Mouse (Mus musculus): ENCODE data around the gene Fam111a. TPM values are rescaled to one million over a fixed set of nuclear protein-coding genes. Genes with fewer than 3 reads are reported as not detected.
"Not testable (repeated sequence)": the region's sequence is repeated elsewhere in the genome, so short reads cannot be mapped to it uniquely, and the experiment has no call there.

Gene Fam111a
- 17.9 and 18.4 TPM in 2 replicates for polyA plus RNA-seq (2016; fragmentation: Nextera tagmentation; extraction: Ambion mirVana)

DNA sequence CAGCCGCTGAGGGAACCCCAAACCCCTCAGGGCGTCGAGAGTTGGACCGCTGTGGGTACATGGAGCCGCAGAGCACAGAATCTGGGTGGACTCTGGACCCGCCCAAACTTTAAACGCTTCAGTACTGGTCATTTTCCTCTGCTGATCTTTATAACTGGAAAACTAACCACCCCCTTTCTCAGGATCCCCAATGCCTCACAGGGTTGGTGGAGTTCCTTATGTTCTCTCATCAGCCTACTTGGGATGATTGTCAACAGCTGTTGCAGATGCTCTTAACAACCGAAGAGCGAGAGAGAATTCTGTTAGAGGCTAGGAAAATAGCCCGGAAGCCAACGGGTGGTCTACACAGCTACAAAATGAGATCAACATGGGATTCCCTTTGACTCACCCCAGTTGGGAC lies at the start of gene Fam111a:
Gene Fam111a, plus strand, starts transcription at position 301 of the 400 bp plus-strand sequence.
- 94% methylated on average over 11 of the region's 11 CpGs for whole genome bisulfite sequencing

GRCm38 (mm10) chr19:12496241-12496640 lies 49.3 kb upstream of the Fam111a start:
- peaks cover 30% of the 10 kb centered on the region for H3K36me3 ChIP-seq (replicated peaks)
- no peak overlapping the region for H3K4me3 ChIP-seq (replicated peaks)
- H3K9ac ChIP-seq = no peak overlapping the region
- no peak for ATAC-seq (ENCODE audit: low FRiP score)
- H3K4me1 ChIP-seq = peaks cover 87% of the 10 kb centered on the region
- H3K9me3 ChIP-seq = no peaks in the 10 kb centered on the region
- WGBS = 92% methylated on average over 2 of the region's 2 CpGs
- no peaks in the 10 kb centered on the region for H3K27me3 ChIP-seq
- H3K4me2 ChIP-seq = no peak overlapping the region
- no peak overlapping the region for H3K27ac ChIP-seq

More for the DNA sequence above, at the start of gene Fam111a:
- not testable (repeated sequence) for H3K4me2 ChIP-seq; H3K9ac ChIP-seq; H3K27ac ChIP-seq; H3K36me3 ChIP-seq (replicated peaks); H3K4me3 ChIP-seq (replicated peaks); H3K27me3 ChIP-seq; ATAC-seq (ENCODE audit: low FRiP score); H3K9me3 ChIP-seq; H3K4me1 ChIP-seq

DNA sequence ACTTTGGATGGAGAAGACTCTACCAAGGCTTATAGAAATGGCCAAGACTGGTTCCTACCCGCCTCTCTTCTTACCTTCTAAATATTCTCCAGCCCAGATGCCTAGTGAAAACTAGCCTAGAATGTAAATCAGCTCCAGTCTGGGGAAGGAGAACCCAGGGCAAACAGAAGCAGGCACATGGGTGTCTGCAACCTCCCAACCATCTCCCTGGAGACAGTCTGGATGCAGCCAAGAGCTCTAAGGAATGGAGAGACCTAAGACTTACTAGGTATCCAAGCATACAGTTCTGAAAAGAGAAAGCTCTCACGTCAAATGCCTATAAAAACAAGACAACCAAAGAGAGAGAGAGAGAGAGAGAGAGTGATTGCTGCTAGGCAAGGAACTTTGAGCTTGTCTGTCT lies 47.6 kb upstream of the Fam111a start:
- no peak overlapping the region for H3K9ac ChIP-seq
- no peak for ATAC-seq (ENCODE audit: low FRiP score)

DNA sequence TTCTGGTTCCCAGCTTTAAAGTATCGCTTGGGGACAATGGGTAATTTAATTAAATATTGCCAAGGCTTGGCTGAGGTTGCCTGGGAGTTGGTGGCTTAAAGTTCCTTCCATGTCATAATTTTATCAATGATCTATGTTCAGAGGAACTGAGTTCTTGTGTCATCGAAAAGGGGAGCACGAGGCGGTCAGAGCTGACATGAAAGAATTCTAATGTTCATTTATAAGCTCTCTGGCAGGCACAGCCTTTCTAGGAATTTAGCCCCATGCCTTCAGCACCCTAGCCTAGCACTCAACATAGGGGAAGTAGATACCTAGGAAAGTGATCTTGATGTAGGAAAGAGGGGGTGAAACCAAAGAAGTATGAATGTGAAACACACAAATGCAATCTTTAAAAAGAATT lies 47.2 kb upstream of the Fam111a start:
- Histone ChIP-seq H3K27ac (no peak overlapping the region), H3K4me1 (peaks cover 68% of the 10 kb centered on the region), H3K9ac (no peak overlapping the region), H3K4me2 (peak overlapping the region; percentile 81), H3K9me3 (no peaks in the 10 kb centered on the region), H3K27me3 (no peaks in the 10 kb centered on the region), H3K36me3 (replicated peaks) (peaks cover 17% of the 10 kb centered on the region), H3K4me3 (replicated peaks) (no peak overlapping the region)
- 81% methylated on average over 4 of the region's 4 CpGs for WGBS
- no peak for ATAC-seq (ENCODE audit: low FRiP score)

More for the DNA sequence above, 47.6 kb upstream of the Fam111a start:
- Histone ChIP-seq H3K4me1 (peaks cover 71% of the 10 kb centered on the region), H3K27me3 (no peaks in the 10 kb centered on the region), H3K36me3 (replicated peaks) (peaks cover 17% of the 10 kb centered on the region), H3K4me3 (replicated peaks) (no peak overlapping the region), H3K9me3 (no peaks in the 10 kb centered on the region), H3K27ac (no peak overlapping the region), H3K4me2 (peak overlapping the region; percentile 81; the same call in 1 of the 2 replicates)
- WGBS = 82% methylated on average over 2 of the region's 2 CpGs

GRCm38 (mm10) chr19:12498941-12499340 lies 46.6 kb upstream of the Fam111a start:
- WGBS = 50% methylated on average over 1 of the region's 1 CpGs
- no peak overlapping the region for H3K27ac ChIP-seq

GRCm38 (mm10) chr19:12499485-12499884 lies 46.1 kb upstream of the Fam111a start:
- Histone ChIP-seq H3K27me3 (no peaks in the 10 kb centered on the region), H3K4me1 (peaks cover 57% of the 10 kb centered on the region), H3K4me2 (peak overlapping the region; percentile 81), H3K9me3 (no peaks in the 10 kb centered on the region), H3K4me3 (replicated peaks) (peak overlapping the region; percentile 87), H3K36me3 (replicated peaks) (peaks cover 17% of the 10 kb centered on the region), H3K27ac (peak overlapping the region; percentile 95), H3K9ac (peak overlapping the region; percentile 91)
- WGBS = 0% methylated on average over 2 of the region's 2 CpGs
- no peak for ATAC-seq (ENCODE audit: low FRiP score)

More at GRCm38 (mm10) chr19:12498941-12499340, 46.6 kb upstream of the Fam111a start:
- no peaks in the 10 kb centered on the region for H3K27me3 ChIP-seq
- H3K36me3 ChIP-seq (replicated peaks) = peaks cover 17% of the 10 kb centered on the region
- peak overlapping the region; percentile 81 for H3K4me2 ChIP-seq
- no peak for ATAC-seq (ENCODE audit: low FRiP score)
- peak overlapping the region; percentile 87 for H3K4me3 ChIP-seq (replicated peaks)
- peak overlapping the region; percentile 91 for H3K9ac ChIP-seq
- H3K9me3 ChIP-seq = no peaks in the 10 kb centered on the region
- peaks cover 62% of the 10 kb centered on the region for H3K4me1 ChIP-seq

GRCm38 (mm10) chr19:12500124-12500523 lies 45.4 kb upstream of the Fam111a start:
- ATAC-seq (ENCODE audit: low FRiP score) = peak; percentile 42; the same call in 1 of the 2 replicates
- Histone ChIP-seq H3K27me3 (no peaks in the 10 kb centered on the region), H3K9me3 (no peaks in the 10 kb centered on the region), H3K27ac (peak overlapping the region; percentile 95), H3K4me2 (peak overlapping the region; percentile 81), H3K4me3 (replicated peaks) (peak overlapping the region; percentile 87), H3K4me1 (peaks cover 50% of the 10 kb centered on the region), H3K36me3 (replicated peaks) (peaks cover 17% of the 10 kb centered on the region), H3K9ac (peak overlapping the region; percentile 91)
- 0% methylated on average over 3 of the region's 3 CpGs for WGBS

DNA sequence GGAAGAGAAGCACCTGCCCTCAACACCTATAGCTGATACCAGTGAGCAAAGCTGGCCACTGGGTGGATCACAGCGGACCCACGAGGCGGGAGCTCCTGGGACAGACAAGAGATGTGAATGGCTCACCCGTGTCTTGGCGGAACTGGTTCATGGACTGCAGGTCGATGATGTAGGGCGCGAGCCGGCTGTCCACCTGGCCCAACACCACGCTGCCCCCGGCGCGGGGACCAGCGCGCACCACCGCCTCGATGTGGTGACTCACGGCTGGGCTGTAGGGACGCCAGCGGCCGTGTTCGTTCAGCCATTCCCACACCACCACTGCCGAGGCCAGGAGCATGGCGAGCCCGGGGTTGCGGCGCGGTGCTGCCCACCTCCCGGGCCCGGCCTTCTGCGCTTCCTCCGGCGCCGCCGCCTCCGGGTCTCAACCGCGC lies 44.6 kb upstream of the Fam111a start:
- Histone ChIP-seq H3K4me1 (peaks cover 43% of the 10 kb centered on the region), H3K9me3 (no peaks in the 10 kb centered on the region), H3K9ac (peak overlapping the region; percentile 91), H3K27ac (peak overlapping the region; percentile 95), H3K27me3 (no peaks in the 10 kb centered on the region), H3K4me2 (peak overlapping the region; percentile 81), H3K4me3 (replicated peaks) (peak overlapping the region; percentile 87), H3K36me3 (replicated peaks) (peaks cover 15% of the 10 kb centered on the region)
- under 1% methylated on average over 33 of the region's 38 CpGs for WGBS
- peak; percentile 67 for ATAC-seq (ENCODE audit: low FRiP score)

GRCm38 (mm10) chr19:12501370-12502347 lies 43.9 kb upstream of the Fam111a start, which contains the start of gene Dtx4:
Gene Dtx4, minus strand, starts transcription at chr19:12501454.
- Histone ChIP-seq H3K9me3 (no peaks in the 10 kb centered on the region), H3K4me1 (peaks cover 39% of the 10 kb centered on the region), H3K27ac (peak within 1 kb of the TSS; percentile 95), H3K4me2 (peak within 1 kb of the TSS; percentile 81), H3K27me3 (no peaks in the 10 kb centered on the region), H3K36me3 (replicated peaks) (peaks cover 10% of the 10 kb centered on the region), H3K4me3 (replicated peaks) (peak within 1 kb of the TSS; percentile 87), H3K9ac (peak within 1 kb of the TSS; percentile 91)
- under 1% methylated on average over 72 of the region's 80 CpGs for WGBS
- ATAC-seq (ENCODE audit: low FRiP score) = peak; percentile 93

DNA sequence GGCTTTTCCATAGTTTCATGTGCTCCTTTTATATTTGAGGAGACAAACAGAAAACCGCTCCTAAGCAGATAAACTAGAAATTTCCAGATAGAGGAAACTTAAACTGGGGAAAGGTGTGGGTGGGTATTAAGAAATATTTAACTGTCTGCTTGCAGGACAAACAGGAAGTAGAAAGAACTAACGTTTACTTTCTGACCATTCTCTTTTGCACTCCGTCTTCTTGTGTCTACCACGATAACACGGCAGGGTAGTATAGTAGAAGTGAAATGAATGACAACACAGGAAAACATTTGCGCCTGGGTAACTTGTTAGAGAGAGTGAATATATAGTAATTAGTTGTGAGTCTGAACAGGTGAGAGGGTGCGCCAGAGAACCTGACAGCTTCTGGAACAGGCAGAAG lies 42.8 kb upstream of the Fam111a start:
- no peaks in the 10 kb centered on the region for H3K36me3 ChIP-seq (replicated peaks)
- no peaks in the 10 kb centered on the region for H3K9me3 ChIP-seq
- H3K4me1 ChIP-seq = peaks cover 31% of the 10 kb centered on the region
- no peak overlapping the region for H3K4me2 ChIP-seq
- H3K9ac ChIP-seq = no peak overlapping the region
- H3K27ac ChIP-seq = no peak overlapping the region
- no peak for ATAC-seq (ENCODE audit: low FRiP score)
- 89% methylated on average over 7 of the region's 7 CpGs for WGBS
- H3K4me3 ChIP-seq (replicated peaks) = no peak overlapping the region
- no peaks in the 10 kb centered on the region for H3K27me3 ChIP-seq

GRCm38 (mm10) chr19:12514621-12515020 lies 30.9 kb upstream of the Fam111a start:
- H3K27ac ChIP-seq = no peak overlapping the region
- no peaks in the 10 kb centered on the region for H3K9me3 ChIP-seq
- H3K27me3 ChIP-seq = no peaks in the 10 kb centered on the region
- H3K9ac ChIP-seq = no peak overlapping the region
- no peak for ATAC-seq (ENCODE audit: low FRiP score)
- H3K4me3 ChIP-seq (replicated peaks) = no peak overlapping the region
- H3K4me1 ChIP-seq = no peaks in the 10 kb centered on the region
- no peaks in the 10 kb centered on the region for H3K36me3 ChIP-seq (replicated peaks)
- no peak overlapping the region for H3K4me2 ChIP-seq

DNA sequence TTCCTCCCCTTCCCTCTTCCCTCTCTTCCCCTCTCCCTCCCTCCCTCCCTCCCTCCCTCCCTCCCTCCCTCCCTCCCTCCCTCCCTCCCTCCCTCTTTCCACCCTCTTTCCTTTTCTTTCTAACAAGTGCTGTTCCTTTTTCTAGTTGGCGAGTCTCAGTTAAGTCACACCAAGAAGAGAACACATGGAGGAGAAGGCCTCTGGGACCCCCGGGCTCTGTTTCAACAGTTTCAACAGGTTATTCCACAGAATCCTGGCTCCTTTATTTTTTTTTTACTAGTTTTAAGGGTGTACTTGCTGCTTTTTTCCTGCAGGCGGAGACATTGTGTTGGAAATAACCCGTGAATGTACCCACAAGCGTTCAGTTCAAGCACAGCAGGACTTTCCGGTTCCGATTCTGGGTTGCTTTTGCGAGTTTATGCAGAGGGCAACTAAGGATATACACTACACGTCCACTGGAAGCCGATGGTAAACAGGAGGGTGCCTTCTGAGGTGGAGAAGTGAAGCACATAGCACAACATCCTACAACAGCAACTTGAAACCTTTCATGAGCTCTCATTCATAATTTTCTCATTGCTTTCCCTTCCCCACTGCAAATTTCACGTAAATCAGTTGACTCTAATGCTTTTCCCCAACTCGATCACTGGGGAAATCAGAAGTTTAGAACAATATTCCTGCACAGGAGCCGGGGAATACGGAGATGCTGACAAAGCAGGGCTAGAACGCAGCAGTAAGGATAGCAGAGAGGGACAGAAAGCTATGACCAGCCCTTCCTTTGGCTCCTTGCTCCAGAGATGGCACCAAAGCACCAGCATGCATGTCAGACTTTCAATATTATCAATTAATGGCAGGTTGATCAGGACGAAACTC lies 27.6 kb upstream of the Fam111a start:
- Histone ChIP-seq H3K27ac (0 out of 2 replicates have a peak overlapping the region, but pooled peaks have one; percentile 13), H3K4me1 (no peaks in the 10 kb centered on the region), H3K9me3 (no peaks in the 10 kb centered on the region), H3K4me2 (peak overlapping the region; percentile 62), H3K9ac (peak overlapping the region; percentile 64), H3K4me3 (replicated peaks) (peak overlapping the region; percentile 46), H3K36me3 (replicated peaks) (no peaks in the 10 kb centered on the region), H3K27me3 (no peaks in the 10 kb centered on the region)
- WGBS = 3% methylated on average over 16 of the region's 16 CpGs
- ATAC-seq (ENCODE audit: low FRiP score) = peak; percentile 86

Measured in forebrain, embryonic 12.5 days (tissue).